Mouse (Mus musculus) olfactory bulb, adult 2 months (tissue): ENCODE measurements around the gene Frmd4b.

Source experiments
- CTCF ChIP-seq: fragments of 200-500 bp; IDR thresholded peaks from 2 replicates; pipeline ENCODE4 v1.5.1; 2012; ENCODE audit warnings: low read depth, mild to moderate bottlenecking, low read length, moderate library complexity; ENCODE audit not compliant: insufficient read depth
- POLR2A ChIP-seq: fragments of 200-500 bp; IDR thresholded peaks from 2 replicates; pipeline ENCODE4 v1.6.1; 2012; ENCODE audit warnings: mild to moderate bottlenecking, low read depth, low read length, moderate library complexity; ENCODE audit not compliant: insufficient read depth

GRCm38 (mm10) chr6:97305491-97305890 lies 311.9 kb downstream of the Frmd4b start:
- no peak for TF ChIP-seq POLR2A
- no peak for TF ChIP-seq CTCF
